Mouse (Mus musculus) MEL (cell line): ENCODE data around the gene Zfp217. TPM values are rescaled to one million over a fixed set of nuclear protein-coding genes. Genes with fewer than 3 reads are reported as not detected.
A peak's percentile ranks its signal among the peaks of the same experiment; 100 is the strongest.
"Not testable (repeated sequence)": the region's sequence is repeated elsewhere in the genome, so short reads cannot be mapped to it uniquely, and the experiment has no call there.

Experiments
- DNase-seq: peaks from one replicate; pipeline ENCODE4 v3.0.0; 2011; ENCODE audit warnings: low read depth, low spot score
- H3K27ac ChIP-seq: 2 replicates; pipeline ENCODE4 v1.5.1; 2012; ENCODE audit warnings: low read depth, mild to moderate bottlenecking, control low read depth, low read length, moderate library complexity; ENCODE audit not compliant: control insufficient read depth
- H3K27me3 ChIP-seq, 2 experiments: fragments of 150-350 bp in 1 of 2; sonication (generic) in 1 of 2; 2 replicates each; pipeline ENCODE4 v1.6.1; 2012; ENCODE audit warnings: low read length in 2 of 2, mild to moderate bottlenecking in 2 of 2, improper control_type of control experiment in 1 of 2, moderate library complexity in 1 of 2; ENCODE audit not compliant: insufficient read depth in 2 of 2, control insufficient read depth in 1 of 2
- H3K36me3 ChIP-seq, 2 experiments: 2 replicates each; pipeline ENCODE4 v1.6.1; 2012 to 2014; ENCODE audit warnings: low read length in 2 of 2, improper control_type of control experiment in 1 of 2, inconsistent platforms in 1 of 2, mild to moderate bottlenecking in 1 of 2; ENCODE audit not compliant: insufficient read depth in 2 of 2, control insufficient read depth in 1 of 2
- H3K4me1 ChIP-seq, 2 experiments: fragments of 150-350 bp in 1 of 2; sonication (generic) in 1 of 2; 2 replicates each; pipeline ENCODE4 v1.6.1; 2012; ENCODE audit warnings: low read length in 2 of 2, improper control_type of control experiment in 1 of 2, mild to moderate bottlenecking in 1 of 2; ENCODE audit not compliant: insufficient read depth in 2 of 2, control insufficient read depth in 1 of 2
- H3K4me3 ChIP-seq, 2 experiments: fragments of 150-350 bp in 1 of 2; sonication (generic) in 1 of 2; 2 replicates each; pipeline ENCODE4 v1.5.1; 2012; ENCODE audit warnings: low read depth in 2 of 2, low read length in 2 of 2, mild to moderate bottlenecking in 2 of 2, moderate library complexity in 2 of 2, control low read depth in 1 of 2, improper control_type of control experiment in 1 of 2; ENCODE audit not compliant: control insufficient read depth in 1 of 2, insufficient read depth in 1 of 2
- H3K79me2 ChIP-seq: 2 replicates; pipeline ENCODE4 v1.6.1; 2012; ENCODE audit warnings: mild to moderate bottlenecking, low read length, moderate library complexity; ENCODE audit not compliant: control insufficient read depth, poor library complexity, insufficient read depth
- H3K9ac ChIP-seq: 2 replicates; pipeline ENCODE4 v1.6.1; 2012; ENCODE audit warnings: low read depth, mild to moderate bottlenecking, control low read depth, low read length, moderate library complexity; ENCODE audit not compliant: control insufficient read depth, poor library complexity, severe bottlenecking
- H3K9me3 ChIP-seq: fragments of 150-350 bp; sonication (generic); replicated peaks from 2 replicates; pipeline ENCODE4 v1.6.1; 2012; ENCODE audit warnings: mild to moderate bottlenecking, low read length, improper control_type of control experiment, moderate library complexity; ENCODE audit not compliant: insufficient read depth
- BHLHE40 ChIP-seq: IDR thresholded peaks from 2 replicates; pipeline ENCODE4 v1.6.1; 2012; ENCODE audit warnings: low read depth, mild to moderate bottlenecking, inconsistent platforms, low read length, improper control_type of control experiment, borderline replicate concordance
- CHD2 ChIP-seq: IDR thresholded peaks from 2 replicates; pipeline ENCODE4 v1.6.1; 2011; ENCODE audit warnings: low read length, improper control_type of control experiment
- E2F4 ChIP-seq: IDR thresholded peaks from 2 replicates; pipeline ENCODE4 v1.6.1; 2011; ENCODE audit warnings: low read depth, low read length, improper control_type of control experiment, borderline replicate concordance
- ELF1 ChIP-seq: IDR thresholded peaks from 2 replicates; pipeline ENCODE4 v1.6.1; 2014; ENCODE audit warnings: low read depth, mild to moderate bottlenecking, inconsistent platforms, low read length, improper control_type of control experiment, moderate library complexity
- JUND ChIP-seq: IDR thresholded peaks from 2 replicates; pipeline ENCODE4 v1.6.1; 2011; ENCODE audit warnings: low read depth, mild to moderate bottlenecking, improper control_type of control experiment, low read length
- MAFK ChIP-seq: IDR thresholded peaks from 2 replicates; pipeline ENCODE4 v1.6.1; 2011; ENCODE audit warnings: low read depth, mild to moderate bottlenecking, low read length, improper control_type of control experiment, borderline replicate concordance
- MAX ChIP-seq: IDR thresholded peaks from 2 replicates; pipeline ENCODE4 v1.6.1; 2011; ENCODE audit warnings: low read length, improper control_type of control experiment
- MYB ChIP-seq: IDR thresholded peaks from 2 replicates; pipeline ENCODE4 v1.6.1; 2011; ENCODE audit warnings: mild to moderate bottlenecking, low read depth, low read length, improper control_type of control experiment
- NELFE ChIP-seq: IDR thresholded peaks from 2 replicates; pipeline ENCODE4 v1.6.1; 2011; ENCODE audit warnings: low read depth, low read length, improper control_type of control experiment
- POLR2A ChIP-seq, 2 experiments: IDR thresholded peaks; 2 replicates each; pipeline ENCODE4 v1.6.1; 2011 to 2012; ENCODE audit warnings: low read length in 2 of 2, mild to moderate bottlenecking in 2 of 2, control low read depth in 1 of 2, improper control_type of control experiment in 1 of 2, low read depth in 1 of 2, moderate library complexity in 1 of 2; ENCODE audit not compliant: control insufficient read depth in 1 of 2, insufficient read depth in 1 of 2, poor library complexity in 1 of 2
- RCOR1 ChIP-seq: IDR thresholded peaks from 2 replicates; pipeline ENCODE4 v1.6.1; 2012; ENCODE audit warnings: low read depth, mild to moderate bottlenecking, inconsistent platforms, low read length, improper control_type of control experiment
- TAL1 ChIP-seq: IDR thresholded peaks from 2 replicates; pipeline ENCODE4 v1.6.1; 2012; ENCODE audit warnings: mild to moderate bottlenecking, inconsistent platforms, low read length, moderate library complexity, mixed read lengths
- TCF12 ChIP-seq: IDR thresholded peaks from 2 replicates; pipeline ENCODE4 v1.6.1; 2014; ENCODE audit warnings: low read depth, mild to moderate bottlenecking, inconsistent platforms, low read length, improper control_type of control experiment, moderate library complexity
- UBTF ChIP-seq: IDR thresholded peaks from 2 replicates; pipeline ENCODE4 v1.6.1; 2012; ENCODE audit warnings: low read depth, mild to moderate bottlenecking, inconsistent platforms, low read length, improper control_type of control experiment, moderate library complexity, borderline replicate concordance; ENCODE audit not compliant: insufficient read depth
- ZNF384 ChIP-seq: IDR thresholded peaks from 2 replicates; pipeline ENCODE4 v1.6.1; 2012; ENCODE audit warnings: low read depth, mild to moderate bottlenecking, inconsistent platforms, low read length, improper control_type of control experiment
- polyA plus RNA-seq, 2 experiments: library from polyadenylated mRNA; stranded (reverse) in 1 of 2; unstranded in 1 of 2; fragments of >175 nt in 1 of 2; fragments of >200 nt in 1 of 2; gene quantifications; 2 replicates each; pipeline versions ENCODE4 v1.2.1 to v1.2.4; 2012; ENCODE audit warnings: low replicate concordance in 2 of 2, low read depth in 1 of 2; ENCODE audit not compliant: insufficient read length in 2 of 2, insufficient read depth in 1 of 2, missing spikeins in 1 of 2
- total RNA-seq: library from RNA; depleted of rRNA; stranded (reverse); fragments of 300-350 nt; gene quantifications from 2 replicates; pipeline ENCODE4 v1.2.3, GENCODE M21; 2012

Gene Zfp217
- total and polyA plus RNA-seq, 3 experiments, result 21.7 to 34.9 (median 25.5) TPM

- DNase-seq, result no peak
- no peaks in the 10 kb centered on the region for H3K79me2 ChIP-seq
- peaks cover 15 to 24% of the 10 kb centered on the region in 2 experiments for H3K4me1 ChIP-seq
- H3K27ac ChIP-seq, result no peak overlapping the region
- no peaks in the 10 kb centered on the region for H3K27me3 ChIP-seq
- H3K4me3 ChIP-seq, result peak overlapping the region in 1 of 2 experiments; percentile 68; a peak in 2 of 4 replicates
- no peak for TF ChIP-seq CHD2
- no peak for TF ChIP-seq E2F4
- TF ChIP-seq TCF12, result no peak
- TF ChIP-seq TAL1, result no peak
- no peak for TF ChIP-seq MAX
- H3K9ac ChIP-seq, result no peak overlapping the region
- H3K9me3 ChIP-seq, result no peaks in the 10 kb centered on the region
- H3K36me3 ChIP-seq, result peaks cover 0 to 19% of the 10 kb centered on the region in 2 experiments; a peak in 2 of 4 replicates
Measured at GRCm38 (mm10) chr2:170183851-170184174, 35.9 kb upstream of the Zfp217 start.

- Histone ChIP-seq H3K27me3 (no peaks in the 10 kb centered on the region), H3K36me3 (peaks cover 0 to 21% of the 10 kb centered on the region in 2 experiments; a peak in 2 of 4 replicates), H3K27ac (no peak overlapping the region), H3K4me1 (peaks cover 16 to 28% of the 10 kb centered on the region in 2 experiments), H3K79me2 (no peaks in the 10 kb centered on the region), H3K9ac (no peak overlapping the region), H3K4me3 (no peak overlapping the region), H3K9me3 (no peaks in the 10 kb centered on the region)
- no peak for DNase-seq
- no peak for TF ChIP-seq MAFK
- no peak for TF ChIP-seq BHLHE40
- no peak for TF ChIP-seq UBTF
- TF ChIP-seq NELFE, result no peak
- no peak for TF ChIP-seq E2F4
- no peak for TF ChIP-seq TCF12
- no peak for TF ChIP-seq JUND
- TF ChIP-seq POLR2A (IDR thresholded peaks at IDR 0.05; ENCODE audit: control insufficient read depth in 1 of 2, insufficient read depth in 1 of 2, low read depth in 1 of 2, low read length in 2 of 2, poor library complexity in 1 of 2), result no peak
- TF ChIP-seq MAX, result no peak
- no peak for TF ChIP-seq RCOR1
- TF ChIP-seq ZNF384, result no peak
- TF ChIP-seq ELF1, result no peak
- no peak for TF ChIP-seq MYB
Measured at GRCm38 (mm10) chr2:170181862-170182261, 34.0 kb upstream of the Zfp217 start.

- not testable (repeated sequence) for DNase-seq, H3K27ac ChIP-seq, H3K9me3 ChIP-seq, H3K27me3 ChIP-seq, H3K4me3 ChIP-seq, H3K79me2 ChIP-seq, H3K9ac ChIP-seq
- Histone ChIP-seq H3K4me1 (peaks cover 19 to 33% of the 10 kb centered on the region in 2 experiments), H3K36me3 (peaks cover 0 to 27% of the 10 kb centered on the region in 2 experiments; a peak in 2 of 4 replicates)
Measured at GRCm38 (mm10) chr2:170180769-170181168, 32.9 kb upstream of the Zfp217 start.
